Mouse (Mus musculus) limb, embryonic 15.5 days (tissue): ENCODE results near the gene Med1. TPM values are rescaled to one million over a fixed set of nuclear protein-coding genes. Genes with fewer than 3 reads are reported as not detected.
"Not testable (repeated sequence)": the region's sequence is repeated elsewhere in the genome, so short reads cannot be mapped to it uniquely, and the experiment has no call there.

Experiments used
- ATAC-seq: fragments of 200-750 bp; cut with Nextera tagmentation; 2 replicates; pipeline ENCODE4 v1.8.0; 2017; ENCODE audit warnings: low read depth, moderate TSS enrichment; ENCODE audit not compliant: insufficient number of reproducible peaks, low FRiP score, low TSS enrichment
- H3K27ac ChIP-seq: fragments of 300-500 bp; sonication (generic); 2 replicates; pipeline ENCODE4 v1.5.1; 2015; ENCODE audit warnings: moderate library complexity, mild to moderate bottlenecking, inconsistent platforms
- H3K27me3 ChIP-seq: fragments of 300-500 bp; sonication (generic); 2 replicates; pipeline ENCODE4 v1.6.1; 2015; ENCODE audit warnings: inconsistent platforms
- H3K36me3 ChIP-seq: fragments of 300-500 bp; sonication (generic); 2 replicates; pipeline ENCODE4 v1.6.1; 2015; ENCODE audit warnings: inconsistent platforms
- H3K4me1 ChIP-seq: fragments of 300-500 bp; sonication (generic); 2 replicates; pipeline ENCODE4 v1.6.1; 2015; ENCODE audit warnings: inconsistent platforms
- H3K4me2 ChIP-seq: fragments of 300-500 bp; sonication (generic); 2 replicates; pipeline ENCODE4 v1.6.1; 2015; ENCODE audit warnings: mild to moderate bottlenecking, inconsistent platforms
- H3K4me3 ChIP-seq: fragments of 300-500 bp; sonication (generic); 2 replicates; pipeline ENCODE4 v1.5.1; 2015; ENCODE audit warnings: mild to moderate bottlenecking, inconsistent platforms
- H3K9ac ChIP-seq: fragments of 300-500 bp; sonication (generic); 2 replicates; pipeline ENCODE4 v1.6.1; 2015; ENCODE audit warnings: inconsistent platforms
- H3K9me3 ChIP-seq: fragments of 300-500 bp; sonication (generic); 2 replicates; pipeline ENCODE4 v1.6.1; 2016; ENCODE audit warnings: inconsistent platforms
- WGBS: fragments of 180-500 bp; shearing (Covaris S2); methylation state at CpG from one replicate; pipeline ENCODE4 v1.1.7; 2015; 5-methylcytosine and 5-hydroxymethylcytosine counted together
- polyA plus RNA-seq: library from polyadenylated mRNA; unstranded; fragments of >200 nt; fragmentation: Nextera tagmentation; extraction: Ambion mirVana; gene quantifications from 2 replicates; pipeline ENCODE4 v1.2.1, GENCODE M21; 2015

Gene Med1
- 54.4 and 58.2 TPM in 2 replicates for polyA plus RNA-seq

GRCm38 (mm10) chr11:98192901-98193805, at the start of gene Med1:
Med1 (minus strand) TSS chr11:98193293.
- WGBS, result under 1% methylated on average over 52 of the region's 53 CpGs
- peak; percentile 92 for ATAC-seq
- peak within 1 kb of the TSS; percentile 91 for H3K9ac ChIP-seq
- peak within 1 kb of the TSS; percentile 87 for H3K4me3 ChIP-seq
- H3K4me2 ChIP-seq, result peak within 1 kb of the TSS; percentile 69
- H3K36me3 ChIP-seq, result peaks cover 20% of the 10 kb centered on the region
- peak within 1 kb of the TSS; percentile 95 for H3K27ac ChIP-seq
- H3K27me3 ChIP-seq, result no peaks in the 10 kb centered on the region
- H3K9me3 ChIP-seq, result no peaks in the 10 kb centered on the region
- peaks cover 15% of the 10 kb centered on the region for H3K4me1 ChIP-seq

DNA sequence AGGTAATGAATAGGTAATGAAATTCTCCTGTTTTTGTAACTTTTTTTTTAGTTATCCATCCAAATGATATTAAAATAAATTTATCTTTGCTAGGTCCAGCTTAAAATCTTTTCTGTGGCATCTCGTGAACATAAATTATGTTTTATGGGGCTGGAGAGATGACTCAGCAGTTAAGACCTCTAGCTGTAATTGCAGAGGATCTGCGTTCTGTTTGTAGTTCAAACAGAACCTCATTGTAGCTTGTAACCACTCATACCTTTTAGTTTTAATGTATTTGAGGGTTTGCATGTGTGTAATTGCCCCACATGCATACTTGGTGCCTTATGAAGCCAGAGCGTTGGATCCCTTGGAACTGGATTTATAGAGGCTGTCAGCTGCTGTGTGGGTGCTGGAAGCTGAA, 45.9 kb upstream of the Med1 start:
- Histone ChIP-seq H3K4me1 (no peaks in the 10 kb centered on the region), H3K4me3 (no peak overlapping the region), H3K9ac (no peak overlapping the region), H3K9me3 (no peaks in the 10 kb centered on the region), H3K27me3 (no peaks in the 10 kb centered on the region), H3K27ac (no peak overlapping the region), H3K4me2 (no peak overlapping the region), H3K36me3 (peaks cover 59% of the 10 kb centered on the region)
- 63% methylated on average over 3 of the region's 3 CpGs for WGBS
- ATAC-seq, result no peak

DNA sequence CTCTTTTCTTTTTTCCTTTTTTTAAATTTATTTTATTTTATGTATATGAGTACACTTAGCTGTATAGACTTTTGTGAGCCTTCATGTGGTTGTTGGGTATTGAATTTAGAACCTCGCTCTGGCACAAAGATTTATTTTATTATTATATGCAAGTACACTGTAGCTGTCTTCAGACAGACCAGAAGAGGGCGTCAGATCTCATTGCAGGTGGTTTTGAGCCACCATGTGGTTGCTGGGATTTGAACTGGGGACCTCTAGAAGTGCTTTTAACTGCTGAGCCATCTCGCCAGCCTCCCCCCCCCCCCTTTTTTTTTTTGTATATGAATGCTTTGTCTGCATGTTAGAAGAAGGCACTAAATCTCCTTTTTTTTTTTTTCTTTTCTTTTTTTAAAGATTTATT, 45.3 kb upstream of the Med1 start:
- H3K9me3 ChIP-seq, result no peaks in the 10 kb centered on the region
- H3K4me2 ChIP-seq, result no peak overlapping the region
- no peaks in the 10 kb centered on the region for H3K27me3 ChIP-seq
- H3K27ac ChIP-seq, result no peak overlapping the region
- 83% methylated on average over 3 of the region's 3 CpGs for WGBS
- no peaks in the 10 kb centered on the region for H3K4me1 ChIP-seq
- H3K4me3 ChIP-seq, result no peak overlapping the region
- no peak overlapping the region for H3K9ac ChIP-seq
- H3K36me3 ChIP-seq, result peaks cover 58% of the 10 kb centered on the region
- no peak for ATAC-seq

DNA sequence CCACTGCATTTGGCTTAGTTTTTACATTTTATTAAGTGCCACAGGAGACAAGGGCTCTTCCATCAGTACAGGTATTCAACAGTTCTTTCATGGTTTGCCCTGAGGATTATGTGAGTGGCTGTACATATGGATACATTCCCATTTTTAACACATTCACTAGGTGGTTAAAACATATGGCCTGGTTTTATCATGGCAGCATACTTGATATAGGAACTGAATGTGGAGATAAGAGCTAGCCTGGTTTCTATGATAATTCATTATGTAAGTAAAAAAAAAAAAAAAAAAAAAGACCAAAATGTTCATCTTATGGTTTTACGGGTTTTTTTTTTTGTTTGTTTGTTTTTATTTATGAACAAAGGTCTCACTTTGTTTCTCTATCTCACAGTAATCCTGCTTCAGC, 33.3 kb upstream of the Med1 start:
- H3K4me1 ChIP-seq, result no peaks in the 10 kb centered on the region
- 95% methylated on average over 1 of the region's 1 CpGs for WGBS
- H3K4me2 ChIP-seq, result no peak overlapping the region
- H3K27ac ChIP-seq, result no peak overlapping the region
- no peak overlapping the region for H3K4me3 ChIP-seq
- H3K9me3 ChIP-seq, result no peaks in the 10 kb centered on the region
- H3K9ac ChIP-seq, result no peak overlapping the region
- ATAC-seq, result no peak
- H3K36me3 ChIP-seq, result peaks cover 47% of the 10 kb centered on the region
- H3K27me3 ChIP-seq, result no peaks in the 10 kb centered on the region

DNA sequence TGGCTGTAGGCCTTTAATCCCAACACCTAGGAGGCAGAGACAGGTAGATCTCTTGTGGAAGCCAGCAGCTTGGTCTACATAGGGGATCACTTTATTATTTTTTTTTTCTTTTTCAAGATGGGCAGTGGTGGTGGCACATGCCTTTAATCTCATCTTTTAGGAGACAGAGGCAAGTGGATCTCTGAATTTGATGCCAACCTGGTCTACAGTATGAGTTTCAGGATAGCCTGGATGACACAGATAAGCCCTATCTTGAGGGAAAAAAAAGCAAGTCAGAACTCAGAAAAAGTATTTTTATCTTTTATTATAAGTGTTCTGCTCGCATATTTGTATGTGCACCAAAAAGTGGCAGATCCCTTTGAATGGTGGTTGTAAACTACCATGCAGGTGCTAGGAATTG, 20.2 kb upstream of the Med1 start:
- Histone ChIP-seq H3K9ac (no peak overlapping the region), H3K4me2 (no peak overlapping the region), H3K36me3 (peaks cover 63% of the 10 kb centered on the region), H3K9me3 (no peaks in the 10 kb centered on the region), H3K27me3 (no peaks in the 10 kb centered on the region), H3K4me3 (no peak overlapping the region), H3K4me1 (no peaks in the 10 kb centered on the region), H3K27ac (no peak overlapping the region)
- 88% methylated on average over 1 of the region's 1 CpGs for WGBS
- no peak for ATAC-seq

GRCm38 (mm10) chr11:98209661-98210060, 16.6 kb upstream of the Med1 start:
- not testable (repeated sequence) for H3K4me2 ChIP-seq, H3K9ac ChIP-seq, H3K4me3 ChIP-seq, H3K27me3 ChIP-seq, H3K27ac ChIP-seq, H3K9me3 ChIP-seq, H3K4me1 ChIP-seq, ATAC-seq
- WGBS, result 87% methylated on average over 5 of the region's 5 CpGs
- H3K36me3 ChIP-seq, result peaks cover 55% of the 10 kb centered on the region

GRCm38 (mm10) chr11:98206281-98206680, 13.2 kb upstream of the Med1 start:
- H3K9ac ChIP-seq, H3K27me3 ChIP-seq, ATAC-seq, H3K27ac ChIP-seq, H3K9me3 ChIP-seq: not testable (repeated sequence)
- 67% methylated on average over 3 of the region's 3 CpGs for WGBS
- H3K4me1 ChIP-seq, result peaks cover 14% of the 10 kb centered on the region; the same call in 1 of the 2 replicates
- 0 out of 2 replicates have a peak overlapping the region, but pooled peaks have one; percentile 23 for H3K4me2 ChIP-seq
- peaks cover 31% of the 10 kb centered on the region for H3K36me3 ChIP-seq
- H3K4me3 ChIP-seq, result 0 out of 2 replicates have a peak overlapping the region, but pooled peaks have one; percentile 5

GRCm38 (mm10) chr11:98205463-98205862, 12.4 kb upstream of the Med1 start:
- no peak overlapping the region for H3K27ac ChIP-seq
- no peak for ATAC-seq
- H3K9me3 ChIP-seq, result no peaks in the 10 kb centered on the region
- peaks cover 24% of the 10 kb centered on the region for H3K36me3 ChIP-seq
- H3K9ac ChIP-seq, result no peak overlapping the region
- peaks cover 14% of the 10 kb centered on the region; the same call in 1 of the 2 replicates for H3K4me1 ChIP-seq
- H3K4me2 ChIP-seq, result peak overlapping the region; percentile 23
- H3K27me3 ChIP-seq, result no peaks in the 10 kb centered on the region
- peak overlapping the region; percentile 5; the same call in 1 of the 2 replicates for H3K4me3 ChIP-seq

GRCm38 (mm10) chr11:98203931-98204421, 10.9 kb upstream of the Med1 start:
- peak overlapping the region; percentile 100 for H3K27ac ChIP-seq
- peak overlapping the region; percentile 100 for H3K9ac ChIP-seq

DNA sequence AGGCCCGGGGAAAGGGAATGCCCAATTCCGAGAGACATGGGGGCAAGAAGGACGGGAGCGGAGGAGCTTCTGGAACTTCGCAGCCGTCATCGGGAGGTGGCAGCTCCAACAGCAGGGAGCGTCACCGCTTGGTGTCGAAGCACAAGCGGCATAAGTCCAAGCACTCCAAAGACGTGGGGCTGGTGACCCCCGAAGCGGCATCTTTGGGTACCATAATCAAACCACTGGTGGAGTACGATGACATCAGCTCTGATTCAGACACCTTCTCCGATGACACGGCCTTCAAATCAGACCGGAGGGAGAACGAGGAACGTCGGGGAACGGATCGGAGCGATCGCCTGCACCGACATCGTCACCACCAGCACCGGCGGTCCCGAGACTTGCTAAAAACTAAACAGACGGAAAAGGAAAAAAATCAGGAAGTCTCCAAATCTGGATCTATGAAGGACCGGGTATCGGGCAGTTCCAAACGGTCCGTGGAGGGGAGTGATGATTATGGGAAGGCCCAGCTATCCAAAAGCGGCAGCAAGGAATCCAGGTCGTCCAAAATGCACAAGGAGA, 10.3 kb upstream of the Med1 start:
- Histone ChIP-seq H3K27ac (peak overlapping the region; percentile 100), H3K9ac (peak overlapping the region; percentile 100), H3K9me3 (no peaks in the 10 kb centered on the region), H3K4me3 (peak overlapping the region; percentile 92), H3K36me3 (peaks cover 6% of the 10 kb centered on the region), H3K4me2 (peak overlapping the region; percentile 70), H3K27me3 (no peaks in the 10 kb centered on the region), H3K4me1 (peaks cover 14% of the 10 kb centered on the region; the same call in 1 of the 2 replicates)
- peak; percentile 32; the same call in 1 of the 2 replicates for ATAC-seq
- WGBS, result under 1% methylated on average over 37 of the region's 37 CpGs

More at GRCm38 (mm10) chr11:98203931-98204421, 10.9 kb upstream of the Med1 start:
- Histone ChIP-seq H3K9me3 (no peaks in the 10 kb centered on the region), H3K27me3 (no peaks in the 10 kb centered on the region), H3K4me1 (peaks cover 14% of the 10 kb centered on the region; the same call in 1 of the 2 replicates), H3K4me3 (peak overlapping the region; percentile 92), H3K36me3 (peaks cover 12% of the 10 kb centered on the region), H3K4me2 (peak overlapping the region; percentile 70)
- 2% methylated on average over 16 of the region's 16 CpGs for WGBS
- no peak for ATAC-seq

DNA sequence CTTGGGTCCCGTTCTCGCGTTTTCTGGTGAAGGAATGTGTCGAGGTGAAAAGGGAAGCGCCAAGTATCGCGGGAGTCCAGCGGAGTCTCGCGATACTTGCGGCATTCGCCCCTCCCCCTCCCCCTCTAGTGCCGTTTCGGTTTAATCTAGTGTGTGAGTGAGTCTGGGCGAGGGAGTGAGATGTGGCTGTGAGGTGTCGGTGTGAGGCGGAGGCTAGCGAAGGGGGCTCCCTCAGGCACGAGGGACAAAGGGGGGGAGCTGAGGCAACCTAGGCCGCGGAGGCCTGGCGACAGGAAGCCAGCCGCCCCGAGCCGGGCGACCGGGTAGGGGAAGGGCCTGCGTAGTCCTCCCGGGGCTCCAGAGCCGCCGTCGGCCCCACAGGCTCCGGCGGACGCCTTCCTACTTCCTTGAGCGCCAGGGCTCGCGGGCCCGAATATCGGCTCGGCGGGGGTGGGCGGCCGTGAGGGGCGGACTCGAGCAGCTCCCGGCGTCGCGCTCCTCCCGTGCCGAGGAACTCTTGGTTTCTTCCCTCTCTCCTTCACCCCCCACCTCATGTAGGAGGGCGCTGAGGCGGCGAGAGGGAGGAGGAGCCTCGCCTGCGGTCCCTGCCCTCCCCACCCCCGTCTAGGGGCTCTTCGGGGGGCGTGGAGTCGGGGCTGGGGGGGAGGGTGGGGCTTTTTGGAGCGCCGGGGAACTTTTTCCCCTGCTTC, 9.7 kb upstream of the Med1 start, which contains the start of gene Cdk12:
Gene Cdk12 (plus strand): TSS at position 419 of the 710 bp plus-strand sequence.
- under 1% methylated on average over 50 of the region's 63 CpGs for WGBS
- Histone ChIP-seq H3K27ac (peak within 1 kb of the TSS; percentile 100), H3K36me3 (peaks cover 1% of the 10 kb centered on the region; the same call in 1 of the 2 replicates), H3K4me2 (peak within 1 kb of the TSS; percentile 75), H3K9me3 (no peaks in the 10 kb centered on the region), H3K4me3 (peak within 1 kb of the TSS; percentile 92), H3K27me3 (no peaks in the 10 kb centered on the region), H3K9ac (peak within 1 kb of the TSS; percentile 100), H3K4me1 (peaks cover 14% of the 10 kb centered on the region; the same call in 1 of the 2 replicates)
- ATAC-seq, result peak; percentile 94
